Mouse (Mus musculus) pancreas, adult 10 weeks (tissue): ENCODE results near the gene Gm382. TPM values are rescaled to one million over a fixed set of nuclear protein-coding genes. Genes with fewer than 3 reads are reported as not detected.

ENCODE experiments used
- polyA plus RNA-seq: library from polyadenylated mRNA; stranded (reverse); fragments of 350-450 nt; fragmentation: Illumina TruSeq; extraction: RNeasy Lipid Tissue Mini Kit (QIAGEN cat#74804); gene quantifications from one replicate; pipeline ENCODE4 v1.2.3, GENCODE M21; 2015; ENCODE audit warnings: low read depth, low replicate concordance; ENCODE audit not compliant: insufficient read depth

Gm382 gene
- polyA plus RNA-seq: not detected

GRCm38 (mm10) chrX:127039672-127040071, at the start of gene Gm382:
Gene Gm382, plus strand, starts transcription at chrX:127039972.

Other genes with a start within 250 kb of the Gm382 start
- not detected for gene 4932411N23Rik, start 224.1 kb upstream of the Gm382 start, polyA plus RNA-seq